Comparison of ENCODE assay signal across 12 mouse cellular contexts in the genomic region with DNA sequence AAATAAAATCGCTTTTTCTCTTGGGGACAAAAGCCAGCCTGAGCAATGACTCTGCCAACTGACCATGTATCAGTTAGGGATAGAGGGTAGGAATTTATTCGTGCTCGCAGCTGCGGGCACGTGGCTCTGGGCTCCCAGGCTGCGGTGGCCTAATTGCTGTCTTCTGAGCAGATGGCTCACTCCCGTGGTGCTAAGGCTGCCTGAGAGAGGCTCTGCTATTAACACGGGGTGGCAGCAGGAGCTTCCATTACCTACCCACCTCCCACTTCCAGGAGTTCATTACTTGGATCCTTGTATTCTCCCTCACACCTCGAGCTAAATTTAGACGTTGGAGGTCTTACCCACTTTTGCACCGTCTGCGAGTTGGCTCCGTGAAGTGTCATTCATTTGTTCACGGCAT. TPM values are rescaled to one million over a fixed set of nuclear protein-coding genes. Genes with fewer than 3 reads are reported as not detected.
A peak's percentile ranks its signal among the peaks of the same experiment; 100 is the strongest.
DNase-seq lines count a peak whose midpoint lies in the region; ATAC-seq lines count a peak whose summit lies in the region.
"Had no signal": no experiment of that assay in that cellular context is flagged by ENCODE, and none has a peak within 500 bp of the region (broad histone marks: within the 10 kb centered on the region; RNA-seq: fewer than 3 reads in every experiment).

No protein-coding gene starts in this region.

- no peaks in the 10 kb centered on the region for H3K9me3 ChIP-seq in midbrain, embryonic 11.5 days (ENCODE audit: control insufficient read depth, low read length)
- no peaks in the 10 kb centered on the region for H3K9me3 ChIP-seq in midbrain, embryonic 10.5 days (replicated peaks)
- H3K9me3 ChIP-seq: limb, embryonic 12.5 days had no signal

- H3K4me2 ChIP-seq in midbrain, embryonic 11.5 days, result no peak overlapping the region
- H3K4me2 ChIP-seq: limb, embryonic 12.5 days had no signal

- no peak for DNase-seq in frontal cortex, postnatal 14 days (ENCODE audit: low spot score in 2 of 2)
- peak; percentile 72 for DNase-seq in midbrain, embryonic 11.5 days (ENCODE audit: low spot score, missing footprints)
- DNase-seq in midbrain, embryonic 10.5 days (ENCODE audit: low spot score), result no peak
- DNase-seq in left cerebral cortex, postnatal 36 days (ENCODE audit: low spot score in 2 of 2), result peak; percentile 41 to 53
- DNase-seq in right cerebral cortex, postnatal 25 days, result peak; percentile 34
- DNase-seq in urinary bladder, adult 2 months (ENCODE audit: low spot score), result no peak
- DNase-seq in thymus, postnatal 14 days, result no peak

- no peak overlapping the region for H3K27ac ChIP-seq in midbrain, embryonic 11.5 days (ENCODE audit: low read depth, low read length)
- no peak overlapping the region for H3K27ac ChIP-seq in midbrain, embryonic 10.5 days (replicated peaks)
- H3K27ac ChIP-seq: limb, embryonic 12.5 days had no signal

- H3K27me3 ChIP-seq in midbrain, embryonic 11.5 days (ENCODE audit: control insufficient read depth, insufficient read depth, low read length), result no peaks in the 10 kb centered on the region
- H3K27me3 ChIP-seq in midbrain, embryonic 10.5 days (ENCODE audit: low read depth, poor library complexity, severe bottlenecking), result no peaks in the 10 kb centered on the region
- H3K27me3 ChIP-seq: limb, embryonic 12.5 days had no signal

- no peaks in the 10 kb centered on the region for H3K36me3 ChIP-seq in midbrain, embryonic 11.5 days (ENCODE audit: control insufficient read depth, insufficient read depth, low read length)
- H3K36me3 ChIP-seq in midbrain, embryonic 10.5 days, result 0 out of 2 replicates have a peak, but pooled peaks cover 9% of the 10 kb centered on the region
- H3K36me3 ChIP-seq: limb, embryonic 12.5 days had no signal

- H3K4me3 ChIP-seq in midbrain, embryonic 11.5 days (ENCODE audit: low read depth, low read length), result no peak overlapping the region
- H3K4me3 ChIP-seq in midbrain, embryonic 10.5 days, result no peak overlapping the region
- H3K4me3 ChIP-seq: limb, embryonic 12.5 days had no signal

- WGBS in midbrain, embryonic 11.5 days, result 84% methylated on average over 14 of the region's 14 CpGs
- WGBS in midbrain, embryonic 10.5 days, result 89% methylated on average over 14 of the region's 14 CpGs

- no peak overlapping the region for H3K9ac ChIP-seq in midbrain, embryonic 11.5 days (ENCODE audit: low read length)
- H3K9ac ChIP-seq: limb, embryonic 12.5 days had no signal

- H3K4me1 ChIP-seq in midbrain, embryonic 11.5 days (ENCODE audit: control insufficient read depth, insufficient read depth, low read length), result no peaks in the 10 kb centered on the region
- peaks cover 8% of the 10 kb centered on the region for H3K4me1 ChIP-seq in midbrain, embryonic 10.5 days

- intact Hi-C loops in left cerebral cortex, postnatal 36 days (cut with DNase I), result loop anchor here (2.0 to 10.0 kb wide), 3 partner anchors 26 to 108 kb away; a partner anchor contains a TSS

- ATAC-seq in frontal cortex, adult (ENCODE audit: low TSS enrichment), result peak; percentile 39
- no peak for ATAC-seq in midbrain, embryonic 11.5 days (ENCODE audit: low FRiP score)

RNA-seq across cellular contexts. Expression of a gene that starts 33.4 kb away (rescaled TPM):
- polyA plus RNA-seq in midbrain, embryonic 11.5 days (2014; fragmentation: Nextera tagmentation; extraction: Ambion mirVana), result 22.4 and 23.0 TPM in 2 replicates
- polyA plus RNA-seq in midbrain, embryonic 10.5 days (2016; fragmentation: Nextera tagmentation; extraction: Ambion mirVana), result 16.5 and 19.9 TPM in 2 replicates
- total RNA-seq in left cerebral cortex, postnatal 36 days (2021), result 100 to 1,000 TPM; 113 TPM
- polyA plus RNA-seq in urinary bladder, adult 2 months (2012; rRNA removed), result 9.2 and 9.8 TPM in 2 replicates

RNA-seq across cellular contexts. Expression of a gene that starts 48.1 kb away (rescaled TPM):
- polyA plus RNA-seq in midbrain, embryonic 11.5 days (2014; fragmentation: Nextera tagmentation; extraction: Ambion mirVana), result not detected in 2 replicates
- not detected in 2 replicates for polyA plus RNA-seq in midbrain, embryonic 10.5 days (2016; fragmentation: Nextera tagmentation; extraction: Ambion mirVana)
- total RNA-seq in left cerebral cortex, postnatal 36 days (2021), result under 1 TPM; 0.20 to 0.25 TPM
- not detected in 2 replicates for polyA plus RNA-seq in urinary bladder, adult 2 months (2012; rRNA removed)
- total RNA-seq: hematopoietic stem cell, adult 5-6 weeks; megakaryocyte-erythroid progenitor cell, adult 5-6 weeks had no signal
- polyA plus RNA-seq: C2C12; limb, embryonic 12.5 days had no signal

Comparison
In these comparisons a context has a peak if more than half of its experiments do, and no peak if none do; other contexts are left out.
1. DNase-seq: peak in midbrain, embryonic 11.5 days (single experiment), left cerebral cortex, postnatal 36 days (2 of 2) and right cerebral cortex, postnatal 25 days (single experiment); none in frontal cortex, postnatal 14 days (0 of 2), midbrain, embryonic 10.5 days (single experiment), urinary bladder, adult 2 months (single experiment) and thymus, postnatal 14 days (single experiment).